ENCODE assay signal across 9 mouse cellular contexts in the genomic region with DNA sequence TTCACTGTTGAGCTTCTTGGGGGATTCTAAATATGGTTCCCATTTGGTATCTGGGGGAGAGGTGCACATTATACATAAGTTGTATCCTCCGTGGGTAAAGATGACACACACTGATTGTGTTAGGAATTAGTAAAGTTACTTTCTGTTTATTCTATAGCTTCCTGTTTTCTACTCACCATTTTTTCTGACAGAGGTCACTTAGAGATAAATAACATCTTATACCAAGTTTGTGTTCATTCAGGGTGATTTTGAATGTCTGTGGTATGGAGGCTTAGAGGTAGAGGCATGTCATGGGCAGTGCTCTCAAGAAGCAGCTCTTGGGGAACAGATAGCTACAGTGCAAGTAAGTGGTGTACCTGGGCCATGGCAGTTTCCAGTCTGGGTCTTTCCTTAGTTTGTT.
DNase-seq lines count a peak whose midpoint lies in the region; ATAC-seq and TF ChIP-seq lines count a peak whose summit lies in the region.
"Had no signal": no experiment of that assay in that cellular context is flagged by ENCODE, and none has a peak within 500 bp of the region (broad histone marks: within the 10 kb centered on the region; RNA-seq: fewer than 3 reads in every experiment).

No protein-coding gene starts in this region.

- H3K27me3 ChIP-seq in E14TG2a.4 (ENCODE audit: insufficient read depth, low read length) = no peaks in the 10 kb centered on the region
- H3K27me3 ChIP-seq in hindbrain, embryonic 12.5 days = peaks cover 27% of the 10 kb centered on the region
- H3K27me3 ChIP-seq in liver, postnatal 0 days (ENCODE audit: insufficient read depth, low read length) = no peaks in the 10 kb centered on the region

- peak overlapping the region; percentile 89; the same call in 1 of the 2 replicates for H3K9ac ChIP-seq in hindbrain, embryonic 12.5 days
- peak overlapping the region; percentile 99 for H3K9ac ChIP-seq in liver, postnatal 0 days (replicated peaks)

- no peaks in the 10 kb centered on the region for H3K36me3 ChIP-seq in E14TG2a.4 (ENCODE audit: insufficient read depth, low read length)
- H3K36me3 ChIP-seq in hindbrain, embryonic 12.5 days = 0 out of 2 replicates have a peak, but pooled peaks cover 2% of the 10 kb centered on the region
- no peaks in the 10 kb centered on the region for H3K36me3 ChIP-seq in liver, postnatal 0 days (replicated peaks; ENCODE audit: insufficient read depth, low read length)

- 80% methylated on average over 1 of the region's 1 CpGs for WGBS in hindbrain, embryonic 12.5 days
- 42% methylated on average over 1 of the region's 1 CpGs for WGBS in liver, postnatal 0 days (ENCODE audit: insufficient replicate concordance)

- H3K27ac ChIP-seq in hindbrain, embryonic 12.5 days = no peak overlapping the region
- peak overlapping the region; percentile 96; the same call in 1 of the 2 replicates for H3K27ac ChIP-seq in liver, postnatal 0 days (ENCODE audit: low read depth)

- H3K4me3 ChIP-seq in E14TG2a.4 (replicated peaks; ENCODE audit: low read length) = peak overlapping the region; percentile 86; the same call in 1 of the 2 replicates
- H3K4me3 ChIP-seq in hindbrain, embryonic 12.5 days = peak overlapping the region; percentile 91
- peak overlapping the region; percentile 96 for H3K4me3 ChIP-seq in liver, postnatal 0 days (ENCODE audit: low read depth, low read length)

- intact Hi-C loops in heart, postnatal 25 days (cut with DNase I) = loop anchor here (5.0 to 10.0 kb wide), 2 partner anchors 164 to 868 kb away; a partner anchor contains a TSS
- intact Hi-C loops in gastrocnemius, postnatal 36 days (cut with DNase I) = no loop called here

- peak overlapping the region; percentile 75 for H3K4me2 ChIP-seq in hindbrain, embryonic 12.5 days (replicated peaks)
- H3K4me2 ChIP-seq in liver, postnatal 0 days (ENCODE audit: low read depth, low read length) = peak overlapping the region; percentile 87

- no peaks in the 10 kb centered on the region for H3K9me3 ChIP-seq in E14TG2a.4 (ENCODE audit: low read length)
- H3K9me3 ChIP-seq in hindbrain, embryonic 12.5 days (replicated peaks) = peaks cover 20% of the 10 kb centered on the region
- H3K9me3 ChIP-seq in liver, postnatal 0 days (ENCODE audit: low read length) = 0 out of 2 replicates have a peak, but pooled peaks cover 2% of the 10 kb centered on the region

- H3K4me1 ChIP-seq in E14TG2a.4 (replicated peaks; ENCODE audit: low read depth, low read length) = peaks cover 67% of the 10 kb centered on the region
- peaks cover 11% of the 10 kb centered on the region for H3K4me1 ChIP-seq in hindbrain, embryonic 12.5 days
- H3K4me1 ChIP-seq in liver, postnatal 0 days (ENCODE audit: insufficient read depth) = peaks cover 27% of the 10 kb centered on the region

- peak; percentile 18 for DNase-seq in heart, adult 11 months
- no peak for DNase-seq in heart, postnatal 25 days (ENCODE audit: low spot score)
- no peak for DNase-seq in liver, postnatal 0 days
- no peak for DNase-seq in gastrocnemius, postnatal 36 days
- no peak for DNase-seq in B cell, adult 2 months
- DNase-seq in thymus, adult 18-20 months = no peak
- DNase-seq: adrenal gland, postnatal 36 days had no signal

- ATAC-seq in hindbrain, embryonic 12.5 days (ENCODE audit: low FRiP score) = no peak
- no peak for ATAC-seq in liver, postnatal 0 days

- no peak for TF ChIP-seq CTCF in E14TG2a.4 (conservative IDR thresholded peaks at IDR 0.05; ENCODE audit: low read length)
- no peak for TF ChIP-seq CTCF in liver, postnatal 0 days (IDR thresholded peaks at IDR 0.05; ENCODE audit: low read depth)

- no peak for TF ChIP-seq EP300 in liver, postnatal 0 days (IDR thresholded peaks at IDR 0.05; ENCODE audit: low read depth)
